Mouse (Mus musculus): ENCODE data around the gene Kirrel3. TPM values are rescaled to one million over a fixed set of nuclear protein-coding genes. Genes with fewer than 3 reads are reported as not detected.

The Kirrel3 gene
- polyA plus RNA-seq, 1 experiment from 2014 or later, result 6.0 TPM

DNA sequence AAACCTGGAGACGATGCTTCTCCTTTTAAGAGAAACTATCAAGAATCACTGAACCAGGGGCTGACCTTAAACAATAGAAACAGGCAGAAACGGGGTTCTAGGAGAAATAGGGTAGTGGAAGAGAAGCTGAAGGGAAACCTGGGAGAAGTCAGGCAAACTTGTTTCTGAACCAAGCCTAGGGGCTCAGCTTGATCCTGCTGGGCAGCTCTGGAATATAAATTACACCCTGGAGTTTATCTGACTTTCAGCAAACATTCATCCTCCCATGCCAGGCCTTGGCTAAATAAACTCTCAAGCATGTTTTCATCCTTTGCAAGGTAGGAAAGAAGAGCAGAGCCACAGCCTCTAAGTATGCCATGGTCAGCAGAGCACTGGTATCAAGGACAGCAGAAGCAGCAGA lies 138.3 kb downstream of the Kirrel3 start:
- WGBS, result 62% methylated on average over 2 of the region's 2 CpGs
- H3K4me1 ChIP-seq (ENCODE audit: control insufficient read depth, insufficient read depth, low read length), result no peaks in the 10 kb centered on the region

DNA sequence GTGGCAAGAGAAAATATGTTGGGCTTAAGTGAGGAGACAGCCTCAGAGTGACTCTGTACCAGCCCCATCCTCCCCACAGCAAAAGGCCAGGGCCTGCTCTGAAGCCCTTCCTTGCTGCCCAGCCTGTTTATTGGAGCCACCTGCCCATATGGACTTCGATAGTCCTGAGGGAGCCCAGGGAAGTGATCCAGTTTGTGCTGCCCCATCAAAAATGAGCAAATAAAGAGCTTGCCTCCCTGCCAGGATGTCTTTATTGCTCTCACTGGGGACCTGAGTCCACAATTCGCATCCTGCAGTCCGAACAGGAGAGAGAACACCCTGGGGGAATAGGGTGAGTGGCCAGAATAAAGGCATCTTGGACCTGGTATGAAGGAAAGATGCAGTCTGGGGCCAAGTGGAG lies 143.1 kb downstream of the Kirrel3 start:
- no peak for ATAC-seq (ENCODE audit: low FRiP score)
- WGBS, result 76% methylated on average over 3 of the region's 3 CpGs
- H3K4me2 ChIP-seq, result no peak overlapping the region
- H3K27me3 ChIP-seq (ENCODE audit: control insufficient read depth, insufficient read depth, low read length), result no peaks in the 10 kb centered on the region
- H3K9ac ChIP-seq (ENCODE audit: low read length), result no peak overlapping the region
- no peaks in the 10 kb centered on the region for H3K4me1 ChIP-seq (ENCODE audit: control insufficient read depth, insufficient read depth, low read length)
- no peak for DNase-seq (ENCODE audit: low spot score, missing footprints)
- H3K4me3 ChIP-seq (ENCODE audit: low read depth, low read length), result no peak overlapping the region
- no peaks in the 10 kb centered on the region for H3K36me3 ChIP-seq (ENCODE audit: control insufficient read depth, insufficient read depth, low read length)
- no peaks in the 10 kb centered on the region for H3K9me3 ChIP-seq (ENCODE audit: control insufficient read depth, low read length)
- no peak overlapping the region for H3K27ac ChIP-seq (ENCODE audit: low read depth, low read length)

More for the DNA sequence above, 138.3 kb downstream of the Kirrel3 start:
- DNase-seq (ENCODE audit: low spot score, missing footprints) (peak; percentile 59), ATAC-seq (ENCODE audit: low FRiP score) (no peak)
- H3K27me3 ChIP-seq (ENCODE audit: control insufficient read depth, insufficient read depth, low read length), result no peaks in the 10 kb centered on the region
- no peaks in the 10 kb centered on the region for H3K9me3 ChIP-seq (ENCODE audit: control insufficient read depth, low read length)
- H3K36me3 ChIP-seq (ENCODE audit: control insufficient read depth, insufficient read depth, low read length), result no peaks in the 10 kb centered on the region
- H3K4me3 ChIP-seq (ENCODE audit: low read depth, low read length), result no peak overlapping the region
- H3K27ac ChIP-seq (ENCODE audit: low read depth, low read length), result no peak overlapping the region
- no peak overlapping the region for H3K9ac ChIP-seq (ENCODE audit: low read length)
- no peak overlapping the region for H3K4me2 ChIP-seq

DNA sequence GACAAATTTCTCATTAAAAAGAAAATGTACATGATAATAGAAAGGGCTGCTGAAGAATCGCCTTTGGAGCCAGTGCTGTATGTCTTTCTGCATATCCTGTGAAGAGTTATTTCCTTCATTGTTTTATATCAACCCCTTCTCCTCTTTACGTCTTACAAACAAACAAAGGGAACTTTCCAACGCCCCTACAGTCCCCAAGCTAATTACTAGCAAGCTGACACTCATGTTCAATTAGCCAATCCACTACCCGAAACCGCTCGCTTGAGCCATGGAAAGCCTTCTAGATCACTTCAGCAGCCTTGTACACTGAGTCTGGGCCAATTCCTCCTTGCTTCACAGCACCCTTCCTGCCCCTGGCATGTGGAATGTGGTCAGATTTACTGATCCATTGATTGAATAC lies 150.0 kb downstream of the Kirrel3 start:
- Histone ChIP-seq H3K27ac (ENCODE audit: low read depth, low read length) (no peak overlapping the region), H3K27me3 (ENCODE audit: control insufficient read depth, insufficient read depth, low read length) (no peaks in the 10 kb centered on the region), H3K9ac (ENCODE audit: low read length) (no peak overlapping the region), H3K36me3 (ENCODE audit: control insufficient read depth, insufficient read depth, low read length) (no peaks in the 10 kb centered on the region), H3K4me1 (ENCODE audit: control insufficient read depth, insufficient read depth, low read length) (no peaks in the 10 kb centered on the region), H3K9me3 (ENCODE audit: control insufficient read depth, low read length) (no peaks in the 10 kb centered on the region; the same call in 1 of the 2 replicates), H3K4me3 (ENCODE audit: low read depth, low read length) (no peak overlapping the region), H3K4me2 (no peak overlapping the region)
- WGBS, result 87% methylated on average over 6 of the region's 6 CpGs
- DNase-seq (ENCODE audit: low spot score, missing footprints) (peak; percentile 82), ATAC-seq (ENCODE audit: low FRiP score) (no peak)

DNA sequence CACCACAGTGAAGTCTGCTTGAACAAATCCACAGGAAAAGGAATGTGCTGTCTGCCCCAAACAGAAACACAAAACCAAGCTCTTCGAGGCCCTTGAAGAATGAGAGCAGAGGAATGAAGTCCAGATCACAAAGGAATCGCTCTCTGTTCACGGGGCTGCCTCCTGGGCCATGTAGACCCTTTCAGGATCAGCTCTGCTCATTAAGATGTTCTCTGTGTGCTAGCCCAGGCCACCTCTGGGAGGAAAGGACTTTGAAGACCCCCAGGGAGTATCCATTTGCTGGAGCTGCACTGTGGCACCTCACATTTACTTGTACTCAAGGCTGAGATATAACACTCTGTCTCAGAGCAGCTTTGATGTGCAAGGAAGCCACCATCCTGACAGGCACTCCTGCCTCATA lies 158.2 kb downstream of the Kirrel3 start:
- 18% methylated on average over 3 of the region's 3 CpGs for WGBS

DNA sequence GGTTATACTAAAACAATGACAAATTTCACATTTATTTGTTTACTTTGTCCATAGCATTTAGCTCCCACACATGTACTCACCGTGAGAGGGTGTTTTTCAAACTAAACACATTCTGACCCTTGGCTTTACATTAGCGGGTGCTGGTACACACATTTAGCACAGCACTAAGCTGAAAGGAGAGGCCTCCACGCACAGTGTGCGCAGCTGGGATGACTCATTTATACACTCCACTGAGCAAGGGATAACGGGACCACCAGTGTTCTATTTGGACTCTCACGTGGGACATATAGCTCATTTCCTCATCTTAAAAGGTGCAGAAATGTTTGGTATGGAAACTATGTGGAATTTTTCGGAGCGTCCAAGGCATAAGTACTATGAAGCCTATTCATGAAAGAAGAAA lies 158.7 kb downstream of the Kirrel3 start:
- Histone ChIP-seq H3K4me3 (ENCODE audit: low read depth, low read length) (no peak overlapping the region), H3K9me3 (ENCODE audit: control insufficient read depth, low read length) (no peaks in the 10 kb centered on the region; the same call in 1 of the 2 replicates), H3K27ac (ENCODE audit: low read depth, low read length) (no peak overlapping the region), H3K36me3 (ENCODE audit: control insufficient read depth, insufficient read depth, low read length) (no peaks in the 10 kb centered on the region), H3K4me1 (ENCODE audit: control insufficient read depth, insufficient read depth, low read length) (peaks cover 9% of the 10 kb centered on the region; the same call in 1 of the 2 replicates), H3K27me3 (ENCODE audit: control insufficient read depth, insufficient read depth, low read length) (no peaks in the 10 kb centered on the region), H3K9ac (ENCODE audit: low read length) (no peak overlapping the region), H3K4me2 (no peak overlapping the region)
- DNase-seq (ENCODE audit: low spot score, missing footprints), result peak; percentile 81
- ATAC-seq (ENCODE audit: low FRiP score), result no peak
- 66% methylated on average over 8 of the region's 8 CpGs for WGBS

More for the DNA sequence above, 158.2 kb downstream of the Kirrel3 start:
- Histone ChIP-seq H3K4me3 (ENCODE audit: low read depth, low read length) (no peak overlapping the region), H3K4me2 (no peak overlapping the region), H3K4me1 (ENCODE audit: control insufficient read depth, insufficient read depth, low read length) (peaks cover 9% of the 10 kb centered on the region; the same call in 1 of the 2 replicates), H3K36me3 (ENCODE audit: control insufficient read depth, insufficient read depth, low read length) (no peaks in the 10 kb centered on the region), H3K27me3 (ENCODE audit: control insufficient read depth, insufficient read depth, low read length) (no peaks in the 10 kb centered on the region), H3K9ac (ENCODE audit: low read length) (no peak overlapping the region), H3K27ac (ENCODE audit: low read depth, low read length) (no peak overlapping the region), H3K9me3 (ENCODE audit: control insufficient read depth, low read length) (no peaks in the 10 kb centered on the region; the same call in 1 of the 2 replicates)
- peak; percentile 73 for DNase-seq (ENCODE audit: low spot score, missing footprints)
- ATAC-seq (ENCODE audit: low FRiP score), result no peak

DNA sequence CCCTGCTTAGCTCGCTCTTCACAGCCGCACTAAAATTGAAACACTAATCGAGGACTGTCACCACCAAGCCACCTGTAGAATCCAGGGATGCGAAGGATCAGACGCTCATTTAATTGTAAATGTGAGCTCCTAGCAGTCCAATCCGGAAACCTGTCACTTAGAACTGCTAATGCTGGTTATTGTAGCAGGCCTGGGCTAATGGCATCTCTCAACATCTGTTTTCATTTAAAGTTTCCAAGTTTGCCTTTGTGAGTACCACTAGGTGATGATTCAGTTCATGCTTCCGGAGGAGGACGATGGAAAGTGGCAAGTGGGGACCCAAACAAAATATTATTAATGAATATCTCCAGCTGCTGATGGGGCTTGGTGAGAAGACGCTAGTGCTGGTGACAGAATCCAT lies 161.1 kb downstream of the Kirrel3 start:
- Histone ChIP-seq H3K9me3 (ENCODE audit: control insufficient read depth, low read length) (no peaks in the 10 kb centered on the region), H3K4me3 (ENCODE audit: low read depth, low read length) (no peak overlapping the region), H3K4me2 (no peak overlapping the region), H3K36me3 (ENCODE audit: control insufficient read depth, insufficient read depth, low read length) (no peaks in the 10 kb centered on the region), H3K27me3 (ENCODE audit: control insufficient read depth, insufficient read depth, low read length) (no peaks in the 10 kb centered on the region), H3K27ac (ENCODE audit: low read depth, low read length) (no peak overlapping the region), H3K4me1 (ENCODE audit: control insufficient read depth, insufficient read depth, low read length) (peaks cover 9% of the 10 kb centered on the region; the same call in 1 of the 2 replicates), H3K9ac (ENCODE audit: low read length) (no peak overlapping the region)
- DNase-seq (ENCODE audit: low spot score, missing footprints), result peak; percentile 8
- no peak for ATAC-seq (ENCODE audit: low FRiP score)
- WGBS, result 83% methylated on average over 9 of the region's 9 CpGs

DNA sequence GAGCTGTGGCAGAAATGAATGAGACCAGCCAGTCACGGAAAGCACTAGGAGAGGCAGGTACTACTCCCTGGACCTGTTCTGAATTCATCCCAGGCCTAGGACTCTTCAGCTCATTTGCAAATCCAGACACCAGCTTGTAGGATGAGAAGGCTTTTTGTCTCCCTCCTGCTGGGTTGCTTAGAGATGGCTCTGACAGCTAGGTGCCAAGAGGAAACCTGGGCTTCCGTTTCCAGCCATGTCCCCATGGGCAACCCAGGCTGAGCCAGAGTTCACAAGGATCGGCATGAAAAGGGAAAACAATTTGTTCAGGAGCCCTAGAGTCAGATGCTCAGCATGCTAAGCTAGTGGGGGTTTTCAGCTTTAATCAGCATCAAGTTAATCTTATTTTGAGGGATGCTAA lies 166.6 kb downstream of the Kirrel3 start:
- Histone ChIP-seq H3K36me3 (ENCODE audit: control insufficient read depth, insufficient read depth, low read length) (no peaks in the 10 kb centered on the region), H3K27me3 (ENCODE audit: control insufficient read depth, insufficient read depth, low read length) (no peaks in the 10 kb centered on the region), H3K4me2 (no peak overlapping the region), H3K4me1 (ENCODE audit: control insufficient read depth, insufficient read depth, low read length) (no peaks in the 10 kb centered on the region), H3K4me3 (ENCODE audit: low read depth, low read length) (no peak overlapping the region), H3K27ac (ENCODE audit: low read depth, low read length) (no peak overlapping the region), H3K9ac (ENCODE audit: low read length) (no peak overlapping the region), H3K9me3 (ENCODE audit: control insufficient read depth, low read length) (no peaks in the 10 kb centered on the region)
- no peak for DNase-seq (ENCODE audit: low spot score, missing footprints)
- ATAC-seq (ENCODE audit: low FRiP score), result no peak
- WGBS, result 68% methylated on average over 3 of the region's 3 CpGs

DNA sequence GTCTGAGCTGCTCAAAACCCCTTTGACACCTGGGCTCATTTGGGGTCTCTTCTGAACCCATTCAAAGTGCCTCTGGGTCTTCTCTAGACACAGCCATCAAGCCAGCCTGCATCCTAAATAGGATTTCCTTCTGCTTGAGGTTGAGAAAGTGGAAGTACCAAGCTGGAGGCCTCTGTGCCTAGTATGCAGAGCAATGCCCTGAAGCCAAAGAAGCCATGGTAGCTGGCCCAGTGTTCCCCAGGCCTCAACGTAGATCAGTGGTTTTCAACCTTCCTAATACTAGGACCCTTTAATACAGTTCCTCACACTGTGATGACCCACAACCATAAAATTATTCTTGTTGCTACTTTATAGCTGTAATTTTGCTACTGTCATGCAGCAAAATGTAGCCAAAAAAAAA lies 167.4 kb downstream of the Kirrel3 start:
- WGBS, result 97% methylated on average over 1 of the region's 1 CpGs

DNA sequence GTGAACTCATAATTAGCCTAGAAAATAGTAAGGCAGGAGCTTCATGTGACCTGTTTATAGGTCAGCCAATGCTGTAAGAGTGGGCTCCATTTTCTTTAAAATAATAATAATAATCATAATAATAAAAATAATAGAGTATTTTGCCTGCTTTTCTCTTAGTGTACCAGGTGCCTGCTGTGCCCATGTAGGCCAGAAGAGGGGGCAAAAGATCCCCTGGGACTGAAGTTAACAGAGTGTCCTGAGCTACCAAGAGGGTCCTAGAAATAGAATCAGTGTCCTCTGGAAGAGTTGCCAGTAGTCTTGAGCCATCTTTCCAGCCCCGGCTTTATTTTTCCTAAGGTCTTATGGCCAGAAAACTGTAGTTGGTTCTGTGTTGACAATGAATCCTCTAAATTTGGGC lies 174.9 kb downstream of the Kirrel3 start:
- ATAC-seq (ENCODE audit: low FRiP score) (no peak), DNase-seq (ENCODE audit: low spot score, missing footprints) (peak; percentile 79)
- Histone ChIP-seq H3K9me3 (ENCODE audit: control insufficient read depth, low read length) (no peaks in the 10 kb centered on the region), H3K27me3 (ENCODE audit: control insufficient read depth, insufficient read depth, low read length) (no peaks in the 10 kb centered on the region), H3K4me1 (ENCODE audit: control insufficient read depth, insufficient read depth, low read length) (peaks cover 3% of the 10 kb centered on the region; the same call in 1 of the 2 replicates), H3K9ac (ENCODE audit: low read length) (no peak overlapping the region), H3K27ac (ENCODE audit: low read depth, low read length) (no peak overlapping the region), H3K36me3 (ENCODE audit: control insufficient read depth, insufficient read depth, low read length) (no peaks in the 10 kb centered on the region), H3K4me3 (ENCODE audit: low read depth, low read length) (no peak overlapping the region), H3K4me2 (no peak overlapping the region)
- 76% methylated on average over 1 of the region's 1 CpGs for WGBS

More for the DNA sequence above, 167.4 kb downstream of the Kirrel3 start:
- H3K27me3 ChIP-seq (ENCODE audit: control insufficient read depth, insufficient read depth, low read length), result no peaks in the 10 kb centered on the region
- H3K27ac ChIP-seq (ENCODE audit: low read depth, low read length), result no peak overlapping the region
- no peaks in the 10 kb centered on the region for H3K4me1 ChIP-seq (ENCODE audit: control insufficient read depth, insufficient read depth, low read length)
- no peak overlapping the region for H3K4me2 ChIP-seq
- no peak overlapping the region for H3K9ac ChIP-seq (ENCODE audit: low read length)
- no peaks in the 10 kb centered on the region for H3K9me3 ChIP-seq (ENCODE audit: control insufficient read depth, low read length)
- no peaks in the 10 kb centered on the region for H3K36me3 ChIP-seq (ENCODE audit: control insufficient read depth, insufficient read depth, low read length)
- H3K4me3 ChIP-seq (ENCODE audit: low read depth, low read length), result no peak overlapping the region
- DNase-seq (ENCODE audit: low spot score, missing footprints) (no peak), ATAC-seq (ENCODE audit: low FRiP score) (no peak)

All from midbrain, embryonic 11.5 days (tissue).